In genomic region chr1:106191885-106192284, GRCm38 (mm10) we compare ENCODE assay signal across 26 mouse cellular contexts. TPM values are rescaled to one million over a fixed set of nuclear protein-coding genes. Genes with fewer than 3 reads are reported as not detected.
DNase-seq lines count a peak whose midpoint lies in the region; ATAC-seq lines count a peak whose summit lies in the region.
"Had no signal": no experiment of that assay in that cellular context is flagged by ENCODE, and none has a peak within 500 bp of the region (broad histone marks: within the 10 kb centered on the region; RNA-seq: fewer than 3 reads in every experiment).

No protein-coding gene starts in this region.

- no peak overlapping the region for H3K27ac ChIP-seq in heart, embryonic 14.5 days (replicated peaks in 1 of 2; ENCODE audit: control insufficient read depth in 1 of 2, insufficient read depth in 1 of 2, low read depth in 2 of 2, low read length in 2 of 2)
- H3K27ac ChIP-seq in heart, embryonic 11.5 days (ENCODE audit: low read depth, low read length) = no peak overlapping the region
- H3K27ac ChIP-seq in midbrain, embryonic 11.5 days (ENCODE audit: low read depth, low read length) = no peak overlapping the region
- H3K27ac ChIP-seq in midbrain, embryonic 15.5 days = no peak overlapping the region
- H3K27ac ChIP-seq: embryonic facial prominence, embryonic 12.5 days; embryonic facial prominence, embryonic 15.5 days; gastrocnemius, adult 2 months; heart, embryonic 15.5 days; hindbrain, embryonic 10.5 days; hindbrain, embryonic 13.5 days had no signal

- no peak for ATAC-seq in heart, embryonic 14.5 days (ENCODE audit: insufficient number of reproducible peaks, insufficient read depth, low FRiP score, low read depth)
- ATAC-seq in heart, embryonic 11.5 days (replicated peaks; ENCODE audit: insufficient number of reproducible peaks, low FRiP score, low TSS enrichment) = no peak
- ATAC-seq in midbrain, embryonic 11.5 days (ENCODE audit: low FRiP score) = 0 out of 2 replicates have a peak, but pooled peaks have one; percentile 22
- ATAC-seq in midbrain, embryonic 15.5 days (replicated peaks) = no peak
- ATAC-seq: CD4-positive, CD25-positive, alpha-beta regulatory T cell, adult 4 months; forebrain, embryonic 14.5 days; forebrain, postnatal 0 days; hindbrain, embryonic 16.5 days; intestine, embryonic 15.5 days had no signal

- no peak overlapping the region for H3K4me3 ChIP-seq in heart, embryonic 14.5 days (ENCODE audit: control insufficient read depth in 1 of 2, insufficient read depth in 1 of 2, low read depth in 1 of 2, low read length in 2 of 2)
- no peak overlapping the region for H3K4me3 ChIP-seq in heart, embryonic 11.5 days (ENCODE audit: low read depth, low read length)
- no peak overlapping the region for H3K4me3 ChIP-seq in midbrain, embryonic 11.5 days (ENCODE audit: low read depth, low read length)
- H3K4me3 ChIP-seq in midbrain, embryonic 15.5 days = no peak overlapping the region
- H3K4me3 ChIP-seq: embryonic facial prominence, embryonic 12.5 days; embryonic facial prominence, embryonic 15.5 days; gastrocnemius, adult 2 months; heart, embryonic 15.5 days; hindbrain, embryonic 10.5 days; hindbrain, embryonic 13.5 days; intestine, embryonic 15.5 days had no signal

- intact Hi-C loops in left cerebral cortex, postnatal 14 days (cut with DNase I) = no loop called here

- no peak overlapping the region for H3K9ac ChIP-seq in heart, embryonic 14.5 days (ENCODE audit: low read length)
- no peak overlapping the region for H3K9ac ChIP-seq in heart, embryonic 11.5 days (ENCODE audit: low read depth, low read length)
- no peak overlapping the region for H3K9ac ChIP-seq in midbrain, embryonic 11.5 days (ENCODE audit: low read length)
- H3K9ac ChIP-seq in midbrain, embryonic 15.5 days = no peak overlapping the region
- H3K9ac ChIP-seq: embryonic facial prominence, embryonic 12.5 days; embryonic facial prominence, embryonic 15.5 days; forebrain, postnatal 0 days; heart, embryonic 15.5 days; hindbrain, embryonic 13.5 days; intestine, embryonic 15.5 days had no signal

- H3K4me1 ChIP-seq in heart, embryonic 14.5 days (ENCODE audit: control insufficient read depth in 2 of 2, insufficient read depth in 2 of 2, low read length in 2 of 2) = peaks cover 18 to 31% of the 10 kb centered on the region in 2 experiments
- peaks cover 23% of the 10 kb centered on the region for H3K4me1 ChIP-seq in heart, embryonic 11.5 days (ENCODE audit: control insufficient read depth, insufficient read depth, low read length)
- no peaks in the 10 kb centered on the region; the same call in 1 of the 2 replicates for H3K4me1 ChIP-seq in midbrain, embryonic 11.5 days (ENCODE audit: control insufficient read depth, insufficient read depth, low read length)
- peaks cover 13% of the 10 kb centered on the region; the same call in 1 of the 2 replicates for H3K4me1 ChIP-seq in midbrain, embryonic 15.5 days

- H3K36me3 ChIP-seq in heart, embryonic 14.5 days (ENCODE audit: control insufficient read depth, insufficient read depth, low read length) = no peaks in the 10 kb centered on the region
- no peaks in the 10 kb centered on the region for H3K36me3 ChIP-seq in heart, embryonic 11.5 days (ENCODE audit: control insufficient read depth, insufficient read depth, low read length)
- H3K36me3 ChIP-seq in midbrain, embryonic 11.5 days (ENCODE audit: control insufficient read depth, insufficient read depth, low read length) = no peaks in the 10 kb centered on the region
- H3K36me3 ChIP-seq in midbrain, embryonic 15.5 days (replicated peaks) = no peaks in the 10 kb centered on the region
- H3K36me3 ChIP-seq: embryonic facial prominence, embryonic 12.5 days; embryonic facial prominence, embryonic 15.5 days; heart, embryonic 15.5 days; hindbrain, embryonic 10.5 days; hindbrain, embryonic 13.5 days; intestine, embryonic 15.5 days had no signal

- H3K9me3 ChIP-seq in heart, embryonic 14.5 days (ENCODE audit: control insufficient read depth, low read length) = no peaks in the 10 kb centered on the region
- no peaks in the 10 kb centered on the region for H3K9me3 ChIP-seq in heart, embryonic 11.5 days (replicated peaks; ENCODE audit: control insufficient read depth, low read length)
- H3K9me3 ChIP-seq in midbrain, embryonic 11.5 days (ENCODE audit: control insufficient read depth, low read length) = no peaks in the 10 kb centered on the region
- H3K9me3 ChIP-seq in midbrain, embryonic 15.5 days = no peaks in the 10 kb centered on the region
- H3K9me3 ChIP-seq: embryonic facial prominence, embryonic 12.5 days; embryonic facial prominence, embryonic 15.5 days; heart, embryonic 15.5 days; hindbrain, embryonic 10.5 days; hindbrain, embryonic 13.5 days; intestine, embryonic 15.5 days had no signal

- peak; percentile 24 to 56 for DNase-seq in cerebellum, postnatal 14 days
- no peak for DNase-seq in cerebellum, adult 11-12 months
- DNase-seq in midbrain, embryonic 11.5 days (ENCODE audit: low spot score, missing footprints) = no peak
- no peak for DNase-seq in left cerebral cortex, postnatal 14 days (ENCODE audit: low spot score in 2 of 2)
- DNase-seq: adrenal gland, adult 2 months; adrenal gland, postnatal 14 days; cerebellum, adult 8-10 months; forebrain, postnatal 0 days; gastrocnemius, adult 2 months; gastrocnemius, postnatal 14 days; heart, adult 18-20 months; heart, postnatal 10 days; heart, postnatal 36 days; kidney, adult 11 months had no signal

- peak overlapping the region; percentile 8; the same call in 1 of the 2 replicates for H3K4me2 ChIP-seq in heart, embryonic 14.5 days (ENCODE audit: low read length)
- no peak overlapping the region for H3K4me2 ChIP-seq in heart, embryonic 11.5 days
- H3K4me2 ChIP-seq in midbrain, embryonic 11.5 days = no peak overlapping the region
- H3K4me2 ChIP-seq in midbrain, embryonic 15.5 days = no peak overlapping the region
- H3K4me2 ChIP-seq: embryonic facial prominence, embryonic 12.5 days; embryonic facial prominence, embryonic 15.5 days; heart, embryonic 15.5 days; hindbrain, embryonic 13.5 days; intestine, embryonic 15.5 days had no signal

- 39% methylated on average over 8 of the region's 8 CpGs for WGBS in heart, embryonic 14.5 days
- WGBS in heart, embryonic 11.5 days (ENCODE audit: insufficient replicate concordance) = 46% methylated on average over 8 of the region's 8 CpGs
- WGBS in midbrain, embryonic 11.5 days = 41% methylated on average over 8 of the region's 8 CpGs
- WGBS in midbrain, embryonic 15.5 days = 26% methylated on average over 8 of the region's 8 CpGs

- no peaks in the 10 kb centered on the region for H3K27me3 ChIP-seq in heart, embryonic 14.5 days (ENCODE audit: control insufficient read depth, insufficient read depth, low read length)
- no peaks in the 10 kb centered on the region for H3K27me3 ChIP-seq in heart, embryonic 11.5 days (ENCODE audit: control insufficient read depth, insufficient read depth, low read length)
- H3K27me3 ChIP-seq in midbrain, embryonic 11.5 days (ENCODE audit: control insufficient read depth, insufficient read depth, low read length) = no peaks in the 10 kb centered on the region
- H3K27me3 ChIP-seq in midbrain, embryonic 15.5 days (replicated peaks) = no peaks in the 10 kb centered on the region
- H3K27me3 ChIP-seq: embryonic facial prominence, embryonic 12.5 days; embryonic facial prominence, embryonic 15.5 days; heart, embryonic 15.5 days; hindbrain, embryonic 13.5 days; intestine, embryonic 15.5 days had no signal

RNA-seq across cellular contexts. Expression of gene Phlpp1, which starts 20.3 kb away (rescaled TPM):
- 6.2 and 6.7 TPM in 2 replicates for polyA plus RNA-seq in heart, embryonic 14.5 days (2014; fragmentation: Nextera tagmentation; extraction: Ambion mirVana)
- 4.0 and 4.5 TPM in 2 replicates for polyA plus RNA-seq in heart, embryonic 11.5 days (2014; fragmentation: Nextera tagmentation; extraction: Ambion mirVana)
- 6.2 and 6.8 TPM in 2 replicates for polyA plus RNA-seq in midbrain, embryonic 11.5 days (2014; fragmentation: Nextera tagmentation; extraction: Ambion mirVana)
- polyA plus RNA-seq in midbrain, embryonic 15.5 days (2015; fragmentation: Nextera tagmentation; extraction: Ambion mirVana) = 8.0 and 8.1 TPM in 2 replicates
- total RNA-seq in left cerebral cortex, postnatal 14 days (2021) = 10 to 100 TPM; 53.7 to 54.7 TPM

Comparison
In these comparisons a context has a peak if more than half of its experiments do, and no peak if none do; other contexts are left out.
1. DNase-seq: peak in cerebellum, postnatal 14 days (2 of 2); none in cerebellum, adult 11-12 months (single experiment), midbrain, embryonic 11.5 days (single experiment) and left cerebral cortex, postnatal 14 days (0 of 2).